Mouse (Mus musculus) MEL (cell line): Measurements from ENCODE around the gene Gtf3c2. TPM values are rescaled to one million over a fixed set of nuclear protein-coding genes. Genes with fewer than 3 reads are reported as not detected.

ENCODE experiments used
- DNase-seq: peaks from one replicate; pipeline ENCODE4 v3.0.0; 2011; ENCODE audit warnings: low read depth, low spot score
- H3K27ac ChIP-seq: 2 replicates; pipeline ENCODE4 v1.5.1; 2012; ENCODE audit warnings: low read depth, mild to moderate bottlenecking, control low read depth, low read length, moderate library complexity; ENCODE audit not compliant: control insufficient read depth
- H3K27me3 ChIP-seq, 2 experiments: fragments of 150-350 bp in 1 of 2; sonication (generic) in 1 of 2; 2 replicates each; pipeline ENCODE4 v1.6.1; 2012; ENCODE audit warnings: low read length in 2 of 2, mild to moderate bottlenecking in 2 of 2, improper control_type of control experiment in 1 of 2, moderate library complexity in 1 of 2; ENCODE audit not compliant: insufficient read depth in 2 of 2, control insufficient read depth in 1 of 2
- H3K36me3 ChIP-seq, 2 experiments: 2 replicates each; pipeline ENCODE4 v1.6.1; 2012 to 2014; ENCODE audit warnings: low read length in 2 of 2, improper control_type of control experiment in 1 of 2, inconsistent platforms in 1 of 2, mild to moderate bottlenecking in 1 of 2; ENCODE audit not compliant: insufficient read depth in 2 of 2, control insufficient read depth in 1 of 2
- H3K4me1 ChIP-seq, 2 experiments: fragments of 150-350 bp in 1 of 2; sonication (generic) in 1 of 2; 2 replicates each; pipeline ENCODE4 v1.6.1; 2012; ENCODE audit warnings: low read length in 2 of 2, improper control_type of control experiment in 1 of 2, mild to moderate bottlenecking in 1 of 2; ENCODE audit not compliant: insufficient read depth in 2 of 2, control insufficient read depth in 1 of 2
- H3K4me3 ChIP-seq, 2 experiments: fragments of 150-350 bp in 1 of 2; sonication (generic) in 1 of 2; 2 replicates each; pipeline ENCODE4 v1.5.1; 2012; ENCODE audit warnings: low read depth in 2 of 2, low read length in 2 of 2, mild to moderate bottlenecking in 2 of 2, moderate library complexity in 2 of 2, control low read depth in 1 of 2, improper control_type of control experiment in 1 of 2; ENCODE audit not compliant: control insufficient read depth in 1 of 2, insufficient read depth in 1 of 2
- H3K79me2 ChIP-seq: 2 replicates; pipeline ENCODE4 v1.6.1; 2012; ENCODE audit warnings: mild to moderate bottlenecking, low read length, moderate library complexity; ENCODE audit not compliant: control insufficient read depth, poor library complexity, insufficient read depth
- H3K9ac ChIP-seq: 2 replicates; pipeline ENCODE4 v1.6.1; 2012; ENCODE audit warnings: low read depth, mild to moderate bottlenecking, control low read depth, low read length, moderate library complexity; ENCODE audit not compliant: control insufficient read depth, poor library complexity, severe bottlenecking
- H3K9me3 ChIP-seq: fragments of 150-350 bp; sonication (generic); replicated peaks from 2 replicates; pipeline ENCODE4 v1.6.1; 2012; ENCODE audit warnings: mild to moderate bottlenecking, low read length, improper control_type of control experiment, moderate library complexity; ENCODE audit not compliant: insufficient read depth
- BHLHE40 ChIP-seq: IDR thresholded peaks from 2 replicates; pipeline ENCODE4 v1.6.1; 2012; ENCODE audit warnings: low read depth, mild to moderate bottlenecking, inconsistent platforms, low read length, improper control_type of control experiment, borderline replicate concordance
- CHD1 ChIP-seq: IDR thresholded peaks from 2 replicates; pipeline ENCODE4 v1.6.1; 2012; ENCODE audit warnings: low read depth, mild to moderate bottlenecking, inconsistent platforms, low read length, improper control_type of control experiment
- CHD2 ChIP-seq: IDR thresholded peaks from 2 replicates; pipeline ENCODE4 v1.6.1; 2011; ENCODE audit warnings: low read length, improper control_type of control experiment
- E2F4 ChIP-seq: IDR thresholded peaks from 2 replicates; pipeline ENCODE4 v1.6.1; 2011; ENCODE audit warnings: low read depth, low read length, improper control_type of control experiment, borderline replicate concordance
- ELF1 ChIP-seq: IDR thresholded peaks from 2 replicates; pipeline ENCODE4 v1.6.1; 2014; ENCODE audit warnings: low read depth, mild to moderate bottlenecking, inconsistent platforms, low read length, improper control_type of control experiment, moderate library complexity
- EP300 ChIP-seq, 2 experiments: IDR thresholded peaks; 2 replicates each; pipeline ENCODE4 v1.6.1; 2011; ENCODE audit warnings: improper control_type of control experiment in 2 of 2, low read length in 2 of 2, low read depth in 1 of 2, mild to moderate bottlenecking in 1 of 2
- ETS1 ChIP-seq: IDR thresholded peaks from 2 replicates; pipeline ENCODE4 v1.6.1; 2012; ENCODE audit warnings: low read depth, mild to moderate bottlenecking, inconsistent platforms, low read length, improper control_type of control experiment, moderate library complexity
- GATA1 ChIP-seq: IDR thresholded peaks from 2 replicates; pipeline ENCODE4 v1.6.1; 2011; ENCODE audit warnings: low read depth, low read length, improper control_type of control experiment
- HCFC1 ChIP-seq: IDR thresholded peaks from 2 replicates; pipeline ENCODE4 v1.6.1; 2012; ENCODE audit warnings: low read depth, mild to moderate bottlenecking, inconsistent platforms, low read length, improper control_type of control experiment, moderate library complexity
- KAT2A ChIP-seq: conservative IDR thresholded peaks from 2 replicates; pipeline ENCODE4 v1.6.1; 2012; ENCODE audit warnings: low read depth, low read length, improper control_type of control experiment, inconsistent platforms
- MAFK ChIP-seq: IDR thresholded peaks from 2 replicates; pipeline ENCODE4 v1.6.1; 2011; ENCODE audit warnings: low read depth, mild to moderate bottlenecking, low read length, improper control_type of control experiment, borderline replicate concordance
- MAX ChIP-seq: IDR thresholded peaks from 2 replicates; pipeline ENCODE4 v1.6.1; 2011; ENCODE audit warnings: low read length, improper control_type of control experiment
- MAZ ChIP-seq: IDR thresholded peaks from 2 replicates; pipeline ENCODE4 v1.6.1; 2012; ENCODE audit warnings: low read depth, mild to moderate bottlenecking, inconsistent platforms, low read length, improper control_type of control experiment
- MEF2A ChIP-seq: IDR thresholded peaks from 2 replicates; pipeline ENCODE4 v1.6.1; 2014; ENCODE audit warnings: low read depth, mild to moderate bottlenecking, inconsistent platforms, low read length, improper control_type of control experiment; ENCODE audit not compliant: poor library complexity, insufficient replicate concordance, severe bottlenecking; ENCODE audit errors: extremely low read depth
- MXI1 ChIP-seq: IDR thresholded peaks from 2 replicates; pipeline ENCODE4 v1.6.1; 2011; ENCODE audit warnings: mild to moderate bottlenecking, low read depth, low read length, improper control_type of control experiment
- MYC ChIP-seq: IDR thresholded peaks from 2 replicates; pipeline ENCODE4 v1.6.1; 2011; ENCODE audit warnings: low read depth, mild to moderate bottlenecking, low read length, improper control_type of control experiment, moderate library complexity
- NRF1 ChIP-seq: IDR thresholded peaks from 2 replicates; pipeline ENCODE4 v1.6.1; 2014; ENCODE audit warnings: low read depth, mild to moderate bottlenecking, inconsistent platforms, low read length, improper control_type of control experiment, moderate library complexity; ENCODE audit not compliant: poor library complexity, insufficient read depth, severe bottlenecking
- POLR2A ChIP-seq, 2 experiments: IDR thresholded peaks; 2 replicates each; pipeline ENCODE4 v1.6.1; 2011 to 2012; ENCODE audit warnings: low read length in 2 of 2, mild to moderate bottlenecking in 2 of 2, control low read depth in 1 of 2, improper control_type of control experiment in 1 of 2, low read depth in 1 of 2, moderate library complexity in 1 of 2; ENCODE audit not compliant: control insufficient read depth in 1 of 2, insufficient read depth in 1 of 2, poor library complexity in 1 of 2
- POLR2AphosphoS2 ChIP-seq: IDR thresholded peaks from 2 replicates; pipeline ENCODE4 v1.6.1; 2011; ENCODE audit warnings: low read length, improper control_type of control experiment
- POLR2AphosphoS5 ChIP-seq: IDR thresholded peaks from 2 replicates; pipeline ENCODE4 v1.6.1; 2012; ENCODE audit warnings: low read depth, borderline replicate concordance, mild to moderate bottlenecking, inconsistent platforms, low read length, moderate library complexity, mixed read lengths
- RAD21 ChIP-seq: IDR thresholded peaks from 2 replicates; pipeline ENCODE4 v1.6.1; 2011; ENCODE audit warnings: mild to moderate bottlenecking, low read depth, low read length, improper control_type of control experiment
- SIN3A ChIP-seq: IDR thresholded peaks from 2 replicates; pipeline ENCODE4 v1.6.1; 2012; ENCODE audit warnings: low read length, improper control_type of control experiment, inconsistent platforms
- SMC3 ChIP-seq: IDR thresholded peaks from 2 replicates; pipeline ENCODE4 v1.6.1; 2011; ENCODE audit warnings: low read depth, low read length, improper control_type of control experiment
- TAL1 ChIP-seq: IDR thresholded peaks from 2 replicates; pipeline ENCODE4 v1.6.1; 2012; ENCODE audit warnings: mild to moderate bottlenecking, inconsistent platforms, low read length, moderate library complexity, mixed read lengths
- TCF12 ChIP-seq: IDR thresholded peaks from 2 replicates; pipeline ENCODE4 v1.6.1; 2014; ENCODE audit warnings: low read depth, mild to moderate bottlenecking, inconsistent platforms, low read length, improper control_type of control experiment, moderate library complexity
- UBTF ChIP-seq: IDR thresholded peaks from 2 replicates; pipeline ENCODE4 v1.6.1; 2012; ENCODE audit warnings: low read depth, mild to moderate bottlenecking, inconsistent platforms, low read length, improper control_type of control experiment, moderate library complexity, borderline replicate concordance; ENCODE audit not compliant: insufficient read depth
- USF1 ChIP-seq: IDR thresholded peaks from 2 replicates; pipeline ENCODE4 v1.6.1; 2014; ENCODE audit warnings: low read depth, mild to moderate bottlenecking, inconsistent platforms, low read length, improper control_type of control experiment, moderate library complexity
- ZC3H11A ChIP-seq: IDR thresholded peaks from 2 replicates; pipeline ENCODE4 v1.6.1; 2012; ENCODE audit warnings: low read depth, mild to moderate bottlenecking, inconsistent platforms, low read length, improper control_type of control experiment
- ZKSCAN1 ChIP-seq: IDR thresholded peaks from 2 replicates; pipeline ENCODE4 v1.6.1; 2012; ENCODE audit warnings: low read depth, mild to moderate bottlenecking, inconsistent platforms, low read length, improper control_type of control experiment, moderate library complexity
- ZMIZ1 ChIP-seq: IDR thresholded peaks from 2 replicates; pipeline ENCODE4 v1.6.1; 2012; ENCODE audit warnings: low read depth, mild to moderate bottlenecking, inconsistent platforms, low read length, improper control_type of control experiment, moderate library complexity
- ZNF384 ChIP-seq: IDR thresholded peaks from 2 replicates; pipeline ENCODE4 v1.6.1; 2012; ENCODE audit warnings: low read depth, mild to moderate bottlenecking, inconsistent platforms, low read length, improper control_type of control experiment
- polyA plus RNA-seq, 2 experiments: library from polyadenylated mRNA; stranded (reverse) in 1 of 2; unstranded in 1 of 2; fragments of >175 nt in 1 of 2; fragments of >200 nt in 1 of 2; gene quantifications; 2 replicates each; pipeline versions ENCODE4 v1.2.1 to v1.2.4; 2012; ENCODE audit warnings: low replicate concordance in 2 of 2, low read depth in 1 of 2; ENCODE audit not compliant: insufficient read length in 2 of 2, insufficient read depth in 1 of 2, missing spikeins in 1 of 2
- total RNA-seq: library from RNA; depleted of rRNA; stranded (reverse); fragments of 300-350 nt; gene quantifications from 2 replicates; pipeline ENCODE4 v1.2.3, GENCODE M21; 2012

The Gtf3c2 gene
- total and polyA plus RNA-seq, 3 experiments = 50.9 to 129 TPM; not detected in 1

DNA sequence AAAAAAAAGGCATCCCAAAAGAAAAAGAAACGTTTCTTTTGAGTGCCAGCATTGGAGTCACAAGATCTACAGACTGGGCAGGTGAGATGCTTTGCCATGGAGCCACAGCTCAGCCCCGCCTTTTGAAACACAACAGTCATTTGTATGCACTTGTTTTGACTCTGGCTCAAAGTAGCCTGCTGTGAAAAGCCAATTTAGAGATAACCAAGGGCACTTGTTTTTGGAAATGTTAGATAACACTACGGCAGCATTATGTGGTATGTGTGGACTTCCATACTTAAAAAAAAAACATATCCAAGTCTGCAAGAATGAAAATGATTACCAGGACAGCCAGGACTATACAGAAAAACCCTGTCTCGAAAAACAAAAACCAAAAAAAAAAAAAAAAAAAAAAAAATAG lies 3.7 kb upstream of the Gtf3c2 start:
- no peak overlapping the region for H3K9ac ChIP-seq
- no peaks in the 10 kb centered on the region for H3K27me3 ChIP-seq
- H3K4me1 ChIP-seq = peaks cover 16 to 23% of the 10 kb centered on the region in 2 experiments
- H3K4me3 ChIP-seq = 0 out of 4 replicates have a peak overlapping the region, but pooled peaks of 1 of the 2 experiments have one; percentile 12
- TF ChIP-seq TAL1 (peak; percentile 59), ZNF384 (peak; percentile 89), ZC3H11A (no peak), MYC (0 out of 2 replicates have a peak, but pooled peaks have one; percentile 26), SMC3 (no peak), KAT2A (no peak), ZKSCAN1 (no peak), USF1 (no peak; the same call in 1 of the 2 replicates), MAX (no peak), GATA1 (peak; percentile 78), MAZ (no peak), RAD21 (no peak), ELF1 (no peak), E2F4 (no peak), NRF1 (no peak), TCF12 (peak; percentile 84), ZMIZ1 (no peak), MAFK (0 out of 2 replicates have a peak, but pooled peaks have one; percentile 23), MXI1 (no peak; the same call in 1 of the 2 replicates), BHLHE40 (no peak), SIN3A (peak; percentile 58), POLR2AphosphoS5 (no peak), CHD2 (no peak), POLR2AphosphoS2 (no peak), UBTF (no peak), POLR2A (IDR thresholded peaks at IDR 0.05; ENCODE audit: control insufficient read depth in 1 of 2, insufficient read depth in 1 of 2, low read depth in 1 of 2, low read length in 2 of 2, poor library complexity in 1 of 2) (no peak), MEF2A (no peak), CHD1 (no peak), HCFC1 (peak; percentile 25; the same call in 1 of the 2 replicates), ETS1 (peak; percentile 69), EP300 (IDR thresholded peaks at IDR 0.05; ENCODE audit: low read depth in 1 of 2, low read length in 2 of 2) (peak; percentile 61 to 74)
- peaks cover 5 to 28% of the 10 kb centered on the region in 2 experiments for H3K36me3 ChIP-seq
- peak; percentile 75 for DNase-seq
- H3K27ac ChIP-seq = no peak overlapping the region
- H3K9me3 ChIP-seq = no peaks in the 10 kb centered on the region
- H3K79me2 ChIP-seq = peaks cover 15% of the 10 kb centered on the region
